Mouse (Mus musculus) heart, embryonic 11.5 days (tissue): ENCODE results near the gene Npnt. TPM values are rescaled to one million over a fixed set of nuclear protein-coding genes. Genes with fewer than 3 reads are reported as not detected.

Source experiments
- ATAC-seq: fragments of 200-750 bp; cut with Nextera tagmentation; replicated peaks from 2 replicates; pipeline ENCODE4 v1.8.0; 2017; ENCODE audit warnings: moderate library complexity; ENCODE audit not compliant: insufficient number of reproducible peaks, low FRiP score, low TSS enrichment
- H3K27ac ChIP-seq: fragments of 300-500 bp; sonication (generic); 2 replicates; pipeline ENCODE4 v1.5.1; 2014; ENCODE audit warnings: mild to moderate bottlenecking, low read depth, low read length
- H3K27me3 ChIP-seq: fragments of 300-500 bp; sonication (generic); 2 replicates; pipeline ENCODE4 v1.6.1; 2014; ENCODE audit warnings: mild to moderate bottlenecking, low read length, mixed read lengths; ENCODE audit not compliant: control insufficient read depth, insufficient read depth
- H3K36me3 ChIP-seq: fragments of 300-500 bp; sonication (generic); 2 replicates; pipeline ENCODE4 v1.6.1; 2014; ENCODE audit warnings: mild to moderate bottlenecking, low read length, moderate library complexity, mixed read lengths; ENCODE audit not compliant: control insufficient read depth, insufficient read depth
- H3K4me1 ChIP-seq: fragments of 300-500 bp; sonication (generic); 2 replicates; pipeline ENCODE4 v1.6.1; 2014; ENCODE audit warnings: low read length; ENCODE audit not compliant: control insufficient read depth, insufficient read depth
- H3K4me2 ChIP-seq: fragments of 300-500 bp; sonication (generic); 2 replicates; pipeline ENCODE4 v1.6.1; 2014; ENCODE audit warnings: mild to moderate bottlenecking, moderate library complexity
- H3K4me3 ChIP-seq: fragments of 300-500 bp; sonication (generic); 2 replicates; pipeline ENCODE4 v1.5.1; 2014; ENCODE audit warnings: low read depth, low read length
- H3K9ac ChIP-seq: fragments of 300-500 bp; sonication (generic); 2 replicates; pipeline ENCODE4 v1.6.1; 2014; ENCODE audit warnings: mild to moderate bottlenecking, low read depth, low read length, moderate library complexity
- H3K9me3 ChIP-seq: fragments of 300-500 bp; sonication (generic); replicated peaks from 2 replicates; pipeline ENCODE4 v1.6.1; 2016; ENCODE audit warnings: low read length; ENCODE audit not compliant: control insufficient read depth
- WGBS: fragments of 180-500 bp; shearing (Covaris S2); extraction: QIAGEN DNeasy Blood & Tissue Kit; methylation state at CpG from one replicate; pipeline ENCODE4 v1.1.7; 2014; ENCODE audit not compliant: insufficient replicate concordance; 5-methylcytosine and 5-hydroxymethylcytosine counted together
- polyA plus RNA-seq: library from polyadenylated mRNA; unstranded; fragments of >200 nt; fragmentation: Nextera tagmentation; extraction: Ambion mirVana; gene quantifications from 2 replicates; pipeline ENCODE4 v1.2.1, GENCODE M21; 2014

Gene Npnt
- polyA plus RNA-seq, 1 experiment from 2014 or later = 19.7 TPM

DNA sequence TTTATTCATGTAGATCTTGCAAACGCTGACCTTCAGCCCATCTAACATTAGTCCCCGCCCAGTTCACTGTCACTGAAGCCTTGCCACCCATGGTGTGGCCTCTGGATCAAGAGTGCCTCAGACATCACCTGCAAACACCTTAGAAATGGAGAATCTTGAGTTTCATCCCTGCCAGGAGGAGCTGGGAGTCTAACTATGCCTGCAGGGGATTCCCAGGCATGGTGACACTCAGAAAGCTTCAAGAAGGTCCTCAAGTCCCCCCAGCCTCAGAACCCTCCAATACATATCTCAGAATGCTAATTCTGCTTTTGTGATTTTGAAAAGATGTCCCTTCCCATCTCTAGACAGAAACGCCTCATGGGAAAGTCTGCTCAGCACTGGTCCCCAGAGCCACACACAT lies 69.7 kb downstream of the Npnt start:
- no peak overlapping the region for H3K27ac ChIP-seq
- no peaks in the 10 kb centered on the region for H3K36me3 ChIP-seq
- peaks cover 9% of the 10 kb centered on the region for H3K4me1 ChIP-seq
- H3K9ac ChIP-seq = no peak overlapping the region
- no peaks in the 10 kb centered on the region for H3K27me3 ChIP-seq
- ATAC-seq = no peak
- H3K9me3 ChIP-seq = no peaks in the 10 kb centered on the region
- WGBS = 79% methylated on average over 3 of the region's 3 CpGs
- H3K4me2 ChIP-seq = no peak overlapping the region
- no peak overlapping the region for H3K4me3 ChIP-seq

DNA sequence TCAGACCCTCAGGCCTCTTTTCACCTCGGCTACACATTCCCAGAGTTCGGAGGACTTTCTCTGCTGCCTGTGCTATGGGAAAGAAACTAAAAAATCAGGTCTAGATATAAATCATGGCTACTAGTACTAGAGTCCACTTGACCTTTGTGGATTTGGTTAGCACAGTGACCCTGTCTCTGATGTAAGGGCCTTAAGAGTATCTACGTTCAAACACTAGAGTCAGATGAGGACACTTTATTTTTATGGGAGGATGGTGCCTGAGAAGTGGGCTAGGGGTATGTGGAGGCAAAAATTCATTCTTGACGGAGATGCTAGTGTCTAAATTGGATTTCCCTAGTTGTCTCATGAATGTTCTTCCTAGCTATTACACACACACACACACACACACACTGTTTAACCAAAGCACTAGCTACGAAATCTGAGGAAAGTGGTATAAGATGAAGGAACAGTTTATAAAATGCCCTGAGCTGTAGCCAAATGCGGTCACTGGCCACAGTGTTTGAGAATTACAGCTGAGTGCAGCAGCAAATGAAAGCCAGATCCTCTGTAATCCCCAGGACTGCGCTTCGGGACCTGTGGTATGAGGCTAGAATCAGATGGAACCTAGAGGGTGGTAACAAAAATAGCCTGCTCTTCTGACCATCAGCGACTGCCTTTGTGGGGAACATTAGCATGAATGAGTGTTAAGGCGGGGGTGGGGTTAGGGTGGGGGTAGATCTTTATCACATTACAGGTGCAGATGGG lies 73.0 kb downstream of the Npnt start:
- no peak for ATAC-seq
- WGBS = 47% methylated on average over 10 of the region's 10 CpGs
- Histone ChIP-seq H3K27me3 (no peaks in the 10 kb centered on the region), H3K27ac (no peak overlapping the region), H3K4me1 (peaks cover 11% of the 10 kb centered on the region), H3K4me2 (no peak overlapping the region), H3K9me3 (no peaks in the 10 kb centered on the region), H3K9ac (no peak overlapping the region), H3K4me3 (no peak overlapping the region), H3K36me3 (no peaks in the 10 kb centered on the region)

DNA sequence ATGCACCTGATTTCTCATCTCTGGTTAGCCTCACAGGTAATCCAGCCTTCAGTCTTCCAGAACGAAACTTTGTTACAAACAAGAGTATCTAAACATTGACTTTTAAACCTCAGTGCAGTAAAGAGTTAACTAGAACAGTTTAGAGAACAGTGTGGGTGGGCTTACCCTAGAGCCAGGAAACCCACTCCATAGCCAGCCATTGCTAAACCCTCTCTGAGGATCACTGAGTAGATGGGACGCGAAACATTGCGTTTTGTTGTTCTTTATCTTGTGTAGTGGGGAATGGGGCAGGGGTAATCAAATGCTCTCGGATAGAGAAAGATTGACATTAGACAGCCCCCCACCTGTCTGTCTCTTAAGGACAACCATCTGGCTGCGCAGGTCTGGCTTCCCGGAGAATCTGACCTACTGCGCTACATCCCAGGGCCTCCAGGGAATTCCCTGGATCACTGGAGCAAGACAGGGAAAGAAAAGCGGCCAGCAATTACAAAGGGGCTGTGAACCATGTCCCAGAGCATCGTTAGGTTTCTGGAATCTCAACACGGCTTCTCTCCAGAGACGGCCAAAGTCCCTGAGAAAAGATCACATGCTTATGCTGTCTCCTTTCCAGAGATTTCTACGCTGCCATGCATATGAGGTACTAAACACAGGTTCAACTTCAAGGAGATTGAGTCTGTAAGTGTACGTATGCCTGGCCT lies 73.9 kb downstream of the Npnt start:
- no peak overlapping the region for H3K4me3 ChIP-seq

DNA sequence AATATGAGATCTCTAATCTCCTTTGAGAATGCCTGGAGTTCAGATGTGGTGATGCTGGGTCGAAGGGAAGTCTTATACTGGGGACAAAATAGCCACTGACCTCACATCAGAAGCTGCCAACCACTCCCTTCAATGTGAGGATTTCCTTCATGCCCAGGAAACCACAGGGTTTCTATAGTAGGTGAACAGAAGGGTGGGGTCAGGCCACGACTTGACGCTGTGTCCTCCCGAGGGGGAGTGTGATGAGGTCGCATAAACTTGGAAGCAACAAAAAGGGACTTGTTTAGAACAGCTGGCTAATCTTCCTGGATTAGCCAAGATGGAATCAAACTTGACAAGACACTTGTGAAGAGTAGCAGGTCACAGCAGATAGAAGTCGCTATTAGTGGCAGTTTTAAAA lies 76.8 kb downstream of the Npnt start:
- ATAC-seq = no peak
- no peak overlapping the region for H3K4me3 ChIP-seq
- H3K4me1 ChIP-seq = peaks cover 11% of the 10 kb centered on the region
- no peaks in the 10 kb centered on the region for H3K9me3 ChIP-seq
- no peak overlapping the region for H3K4me2 ChIP-seq
- no peaks in the 10 kb centered on the region for H3K27me3 ChIP-seq
- no peak overlapping the region for H3K9ac ChIP-seq
- H3K27ac ChIP-seq = no peak overlapping the region
- no peaks in the 10 kb centered on the region for H3K36me3 ChIP-seq
- WGBS = 44% methylated on average over 6 of the region's 6 CpGs

More for the DNA sequence above, 73.9 kb downstream of the Npnt start:
- 61% methylated on average over 14 of the region's 14 CpGs for WGBS
- Histone ChIP-seq H3K9ac (no peak overlapping the region), H3K36me3 (no peaks in the 10 kb centered on the region), H3K4me1 (peaks cover 11% of the 10 kb centered on the region), H3K27me3 (no peaks in the 10 kb centered on the region), H3K9me3 (no peaks in the 10 kb centered on the region), H3K27ac (no peak overlapping the region), H3K4me2 (no peak overlapping the region)
- ATAC-seq = no peak

DNA sequence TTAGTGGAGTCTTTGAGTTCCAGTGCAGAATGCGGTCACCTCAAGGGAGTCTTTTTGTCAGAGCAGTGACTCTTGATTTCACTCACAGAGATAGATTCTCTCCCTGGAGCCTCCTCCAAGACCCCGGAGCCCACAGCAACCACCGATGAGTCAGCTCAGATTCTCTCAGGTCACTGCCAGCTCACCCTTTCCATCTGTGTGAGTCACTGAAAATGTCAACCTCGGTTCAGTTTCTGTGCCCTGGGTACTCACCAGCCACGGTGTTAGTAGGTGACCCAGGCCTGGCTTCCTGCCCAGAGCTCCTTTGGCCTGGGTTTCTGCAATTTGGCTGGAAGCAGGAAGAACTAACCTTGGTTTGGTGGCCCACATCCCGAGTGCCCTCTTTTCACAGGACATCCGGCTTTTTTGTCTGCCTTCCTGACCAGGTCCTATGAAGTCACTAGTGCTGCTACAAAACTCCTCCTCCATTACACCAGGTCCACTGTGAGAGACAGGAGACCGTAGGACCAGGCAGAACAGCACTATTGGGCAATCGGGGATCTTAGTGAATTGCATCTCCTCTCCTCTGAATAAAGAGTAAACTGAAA lies 78.7 kb downstream of the Npnt start:
- H3K4me2 ChIP-seq = no peak overlapping the region
- WGBS = 72% methylated on average over 9 of the region's 9 CpGs
- H3K27ac ChIP-seq = no peak overlapping the region
- H3K4me1 ChIP-seq = 0 out of 2 replicates have a peak, but pooled peaks cover 2% of the 10 kb centered on the region
- no peak overlapping the region for H3K9ac ChIP-seq
- no peak for ATAC-seq
- no peaks in the 10 kb centered on the region for H3K27me3 ChIP-seq
- no peaks in the 10 kb centered on the region for H3K9me3 ChIP-seq
- H3K4me3 ChIP-seq = no peak overlapping the region
- H3K36me3 ChIP-seq = no peaks in the 10 kb centered on the region

DNA sequence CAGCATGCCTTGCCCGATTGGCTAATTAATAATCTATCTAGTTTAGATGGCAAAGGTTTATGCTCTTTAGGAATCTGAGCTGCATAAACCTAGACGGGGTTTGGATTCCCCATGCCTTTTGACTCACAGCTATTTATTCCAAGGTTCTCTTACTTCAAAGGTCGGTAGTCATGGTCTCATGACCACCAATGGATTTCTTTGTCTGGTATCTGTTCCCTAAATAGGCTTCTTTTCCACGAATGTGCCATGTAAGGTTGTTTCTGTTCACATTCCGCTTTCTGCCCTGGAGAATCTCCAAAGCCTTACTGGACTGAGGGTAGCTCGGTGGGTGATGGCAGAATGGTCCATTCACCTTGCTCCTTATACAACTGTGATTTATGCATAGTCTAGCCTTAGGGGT lies 80.0 kb downstream of the Npnt start:
- 81% methylated on average over 6 of the region's 6 CpGs for WGBS
- Histone ChIP-seq H3K9me3 (no peaks in the 10 kb centered on the region), H3K27ac (no peak overlapping the region), H3K36me3 (no peaks in the 10 kb centered on the region), H3K4me3 (no peak overlapping the region), H3K27me3 (no peaks in the 10 kb centered on the region), H3K4me1 (0 out of 2 replicates have a peak, but pooled peaks cover 2% of the 10 kb centered on the region), H3K9ac (no peak overlapping the region), H3K4me2 (no peak overlapping the region)
- no peak for ATAC-seq

DNA sequence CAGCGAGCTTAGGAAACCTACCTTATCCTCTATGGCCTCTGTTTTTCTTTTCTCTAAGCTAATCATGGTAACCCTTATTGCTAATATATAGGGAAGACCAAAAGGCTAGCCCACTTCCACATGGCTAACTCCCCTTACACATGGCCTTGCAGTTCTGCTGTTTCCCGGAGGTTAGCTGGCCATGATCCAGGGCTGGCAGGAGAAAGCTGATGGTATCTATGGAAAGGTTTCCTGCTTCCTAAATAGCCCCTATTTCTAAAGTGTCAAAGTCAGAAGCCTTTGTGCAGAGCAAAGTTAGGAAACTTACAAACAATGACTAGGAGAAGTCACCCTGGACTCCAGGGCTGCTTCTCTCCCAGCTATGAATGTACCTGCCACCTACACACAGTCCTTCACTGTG lies 81.3 kb downstream of the Npnt start:
- no peak overlapping the region for H3K9ac ChIP-seq
- 0 out of 2 replicates have a peak, but pooled peaks cover 2% of the 10 kb centered on the region for H3K4me1 ChIP-seq
- 52% methylated on average over 2 of the region's 2 CpGs for WGBS
- H3K27ac ChIP-seq = no peak overlapping the region
- H3K27me3 ChIP-seq = no peaks in the 10 kb centered on the region
- H3K4me3 ChIP-seq = no peak overlapping the region
- H3K36me3 ChIP-seq = no peaks in the 10 kb centered on the region
- no peak for ATAC-seq
- no peak overlapping the region for H3K4me2 ChIP-seq
- H3K9me3 ChIP-seq = no peaks in the 10 kb centered on the region

DNA sequence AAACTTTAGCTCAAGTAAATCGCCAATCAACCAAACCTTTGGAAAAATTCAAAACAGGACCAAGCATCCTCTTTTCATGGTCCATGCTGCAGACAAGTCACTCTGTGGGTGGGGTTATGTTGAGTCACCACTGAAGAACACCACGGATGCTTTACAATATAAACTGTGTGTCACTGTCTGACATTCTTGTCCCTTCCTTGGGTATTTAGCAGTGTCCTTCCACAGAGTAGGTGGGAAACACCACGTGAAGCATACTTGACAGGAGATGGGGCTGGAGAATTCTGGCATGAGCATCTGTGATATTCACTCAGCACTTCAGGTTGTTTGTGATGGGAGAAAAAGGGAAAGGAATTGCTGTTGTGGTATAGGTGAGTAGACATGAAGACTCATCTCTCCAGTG lies 83.1 kb downstream of the Npnt start:
- 73% methylated on average over 3 of the region's 3 CpGs for WGBS
- no peak overlapping the region for H3K4me3 ChIP-seq
- no peak overlapping the region for H3K4me2 ChIP-seq
- H3K27ac ChIP-seq = no peak overlapping the region
- ATAC-seq = no peak
- no peaks in the 10 kb centered on the region for H3K36me3 ChIP-seq
- no peak overlapping the region for H3K9ac ChIP-seq
- H3K9me3 ChIP-seq = no peaks in the 10 kb centered on the region
- no peaks in the 10 kb centered on the region for H3K27me3 ChIP-seq
- H3K4me1 ChIP-seq = no peaks in the 10 kb centered on the region
